Mouse (Mus musculus) myocyte (in vitro differentiated cells): ENCODE results near the gene Nfx1.

ENCODE experiments used
- CEBPB ChIP-seq: IDR thresholded peaks from 2 replicates; pipeline ENCODE4 v1.6.1; 2011; ENCODE audit warnings: mild to moderate bottlenecking, moderate library complexity; ENCODE audit not compliant: poor library complexity, insufficient read depth, severe bottlenecking
- MYOG ChIP-seq, 3 experiments: IDR thresholded peaks; one replicate each; pipeline ENCODE4 v1.6.1; 2011; ENCODE audit warnings: control low read depth in 2 of 3, low read depth in 2 of 3, mild to moderate bottlenecking in 2 of 3; ENCODE audit not compliant: insufficient read length in 2 of 3, control insufficient read depth in 1 of 3, insufficient read depth in 1 of 3
- POLR2A ChIP-seq: IDR thresholded peaks from one replicate; pipeline ENCODE4 v1.6.1; 2011; ENCODE audit warnings: low read depth, mild to moderate bottlenecking, control low read depth, moderate library complexity; ENCODE audit not compliant: insufficient read length

GRCm38 (mm10) chr4:41043961-41044360 lies 73.3 kb downstream of the Nfx1 start:
- TF ChIP-seq POLR2A (no peak), CEBPB (no peak), MYOG (IDR thresholded peaks at IDR 0.05; ENCODE audit: control insufficient read depth in 1 of 3, insufficient read depth in 1 of 3, insufficient read length in 2 of 3, low read depth in 2 of 3) (no peak)
